Mouse (Mus musculus): ENCODE results near the gene Glud1. TPM values are rescaled to one million over a fixed set of nuclear protein-coding genes. Genes with fewer than 3 reads are reported as not detected.
"Not testable (repeated sequence)": the region's sequence is repeated elsewhere in the genome, so short reads cannot be mapped to it uniquely, and the experiment has no call there.

The Glud1 gene
- polyA plus RNA-seq, 1 experiment from 2014 or later: 92.8 TPM

DNA sequence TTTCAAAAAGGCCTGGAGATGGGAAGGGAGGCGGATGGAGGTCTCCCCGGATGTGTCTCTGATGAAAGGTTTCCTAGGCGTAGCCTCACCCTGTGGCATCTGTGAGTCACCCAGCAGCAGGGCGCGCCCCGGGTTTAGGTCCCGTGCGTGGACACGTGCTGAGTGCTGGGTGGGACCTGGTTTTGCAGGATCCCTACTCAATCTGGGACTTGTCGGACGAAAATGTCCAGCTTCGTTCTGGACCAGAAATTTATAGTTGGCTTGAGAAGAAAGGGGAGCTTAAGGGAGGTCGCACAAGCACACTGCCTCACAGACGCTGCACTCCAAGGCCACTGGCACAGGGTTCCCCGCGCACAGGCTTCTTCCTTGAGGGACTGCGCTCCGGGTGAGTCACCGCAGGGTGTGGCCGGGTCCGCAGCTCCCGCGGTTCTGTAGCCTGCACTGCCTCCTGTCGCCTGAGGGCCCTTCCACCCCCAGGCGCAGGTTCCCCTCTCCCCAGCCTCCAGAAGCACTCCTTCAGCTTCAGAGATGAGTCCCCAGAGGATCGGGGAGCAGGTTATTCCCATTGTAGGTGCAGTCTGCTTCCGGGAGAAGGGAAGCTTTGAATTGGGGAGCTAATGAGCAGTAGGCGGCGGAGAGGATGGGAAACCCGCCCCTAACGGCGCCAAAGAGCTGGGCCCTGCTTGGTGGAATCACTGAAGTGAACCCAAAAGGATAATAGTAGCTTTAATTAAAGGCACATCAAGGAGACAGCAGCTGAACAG, 53.1 kb downstream of the Glud1 start:
- H3K9ac ChIP-seq (ENCODE audit: low read depth, low read length): peak overlapping the region; percentile 74
- H3K9me3 ChIP-seq (replicated peaks; ENCODE audit: control insufficient read depth, low read length, poor library complexity, severe bottlenecking): no peaks in the 10 kb centered on the region
- H3K4me3 ChIP-seq (ENCODE audit: low read depth, low read length): peak overlapping the region; percentile 47
- H3K36me3 ChIP-seq (ENCODE audit: control insufficient read depth, insufficient read depth, low read length): no peaks in the 10 kb centered on the region
- H3K27me3 ChIP-seq (ENCODE audit: control insufficient read depth, insufficient read depth, low read depth, low read length): no peaks in the 10 kb centered on the region
- peaks cover 11% of the 10 kb centered on the region; the same call in 1 of the 2 replicates for H3K4me1 ChIP-seq (ENCODE audit: control insufficient read depth, insufficient read depth, low read length)
- peak overlapping the region; percentile 69 for H3K27ac ChIP-seq (ENCODE audit: low read length)
- ATAC-seq: peak; percentile 85
- WGBS: under 1% methylated on average over 32 of the region's 32 CpGs
- peak overlapping the region; percentile 95 for H3K4me2 ChIP-seq (ENCODE audit: low read length)

DNA sequence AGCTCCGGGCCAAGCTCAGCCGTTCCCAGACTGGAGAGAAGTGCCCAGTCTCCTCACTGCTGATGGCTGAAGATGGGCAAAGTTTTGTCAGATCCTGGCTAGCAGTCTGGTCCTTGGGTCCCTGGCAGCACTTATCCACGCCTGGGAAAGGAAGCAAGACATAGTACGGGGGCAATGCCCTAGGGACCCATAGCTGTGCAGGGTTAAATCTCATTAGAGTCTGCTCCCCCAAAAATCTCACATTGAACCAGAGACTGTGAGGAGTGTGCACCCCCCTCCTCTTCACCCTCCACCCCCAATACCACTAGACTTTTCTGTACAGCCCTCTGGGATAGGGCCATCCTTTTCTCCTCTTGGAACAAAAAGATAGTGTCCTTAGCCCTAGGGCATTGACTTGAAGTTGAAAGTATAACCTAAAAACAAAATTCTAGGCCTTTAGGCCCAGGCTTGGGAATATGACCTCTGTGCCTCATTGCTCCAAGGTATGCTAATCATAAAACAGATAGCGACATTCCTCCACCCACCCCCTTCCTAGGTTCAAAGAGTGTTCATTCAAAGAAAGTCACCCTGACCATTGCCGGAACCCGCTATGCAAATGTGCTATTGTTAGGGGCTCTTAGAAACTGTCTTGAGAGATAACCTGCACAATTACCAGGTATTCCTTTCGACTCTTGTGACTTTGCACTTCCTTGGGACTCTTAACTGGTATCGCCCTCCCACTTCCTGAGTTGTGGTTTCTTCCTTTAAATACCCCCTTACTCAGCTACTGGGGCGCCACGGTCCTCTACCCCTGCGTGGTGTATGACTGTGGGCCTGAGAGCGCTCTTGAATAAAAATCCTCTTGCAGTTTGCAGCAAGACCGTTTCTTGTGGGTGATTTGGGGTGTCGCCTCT, 54.0 kb downstream of the Glud1 start:
- H3K9me3 ChIP-seq (replicated peaks; ENCODE audit: control insufficient read depth, low read length, poor library complexity, severe bottlenecking); H3K27me3 ChIP-seq (ENCODE audit: control insufficient read depth, insufficient read depth, low read depth, low read length); ATAC-seq; H3K36me3 ChIP-seq (ENCODE audit: control insufficient read depth, insufficient read depth, low read length): not testable (repeated sequence)
- H3K9ac ChIP-seq (ENCODE audit: low read depth, low read length): peak overlapping the region; percentile 74
- peak overlapping the region; percentile 95 for H3K4me2 ChIP-seq (ENCODE audit: low read length)
- H3K4me3 ChIP-seq (ENCODE audit: low read depth, low read length): peak overlapping the region; percentile 47
- 74% methylated on average over 15 of the region's 15 CpGs for WGBS
- H3K4me1 ChIP-seq (ENCODE audit: control insufficient read depth, insufficient read depth, low read length): peaks cover 11% of the 10 kb centered on the region; the same call in 1 of the 2 replicates
- H3K27ac ChIP-seq (ENCODE audit: low read length): peak overlapping the region; percentile 69

DNA sequence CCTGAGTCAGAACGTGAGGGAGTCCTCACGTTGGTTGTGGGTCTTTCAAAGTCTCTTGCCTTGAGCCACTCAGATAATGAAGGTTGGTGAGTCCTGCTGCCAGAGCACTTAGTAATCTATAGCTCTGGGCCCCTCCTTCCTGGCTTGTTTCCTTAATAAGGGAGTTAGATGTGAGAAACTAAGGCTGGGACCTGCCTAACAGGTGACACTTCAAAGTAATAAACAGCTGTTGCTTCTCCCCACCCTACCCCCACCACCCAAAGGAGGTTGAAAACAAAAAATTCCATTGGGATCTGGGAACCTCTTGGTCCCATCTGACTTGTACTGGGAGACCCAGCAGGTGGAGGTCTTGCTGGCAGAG, 54.6 kb downstream of the Glud1 start:
- no peak overlapping the region for H3K9ac ChIP-seq (ENCODE audit: low read depth, low read length)
- ATAC-seq: no peak
- H3K27ac ChIP-seq (ENCODE audit: low read length): no peak overlapping the region
- WGBS: 90% methylated on average over 2 of the region's 2 CpGs
- no peak overlapping the region for H3K4me2 ChIP-seq (ENCODE audit: low read length)
- H3K4me1 ChIP-seq (ENCODE audit: control insufficient read depth, insufficient read depth, low read length): peaks cover 11% of the 10 kb centered on the region; the same call in 1 of the 2 replicates
- H3K27me3 ChIP-seq (ENCODE audit: control insufficient read depth, insufficient read depth, low read depth, low read length): no peaks in the 10 kb centered on the region
- H3K4me3 ChIP-seq (ENCODE audit: low read depth, low read length): no peak overlapping the region
- H3K36me3 ChIP-seq (ENCODE audit: control insufficient read depth, insufficient read depth, low read length): no peaks in the 10 kb centered on the region
- H3K9me3 ChIP-seq (replicated peaks; ENCODE audit: control insufficient read depth, low read length, poor library complexity, severe bottlenecking): no peaks in the 10 kb centered on the region

DNA sequence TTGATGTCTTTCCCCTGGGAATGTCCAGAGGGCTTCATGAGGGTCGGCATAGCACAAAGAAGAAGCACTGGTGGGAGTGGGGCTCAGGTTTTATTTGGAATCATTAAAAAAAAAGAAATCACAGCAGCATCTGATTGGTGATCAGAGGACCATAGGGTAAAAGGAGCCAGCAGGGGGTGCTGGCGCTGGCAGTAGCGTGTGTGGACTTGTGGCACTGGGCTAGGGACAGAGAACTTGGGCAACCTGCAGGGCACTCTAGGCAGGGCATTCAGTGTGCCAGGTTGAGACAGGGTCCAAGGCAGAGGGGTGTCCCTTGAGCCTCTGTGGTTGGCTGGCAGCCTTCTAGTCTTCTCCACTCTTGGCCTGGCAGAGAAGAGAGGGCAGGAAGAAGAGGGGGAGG, 59.7 kb downstream of the Glud1 start:
- H3K4me1 ChIP-seq (ENCODE audit: control insufficient read depth, insufficient read depth, low read length): no peaks in the 10 kb centered on the region; the same call in 1 of the 2 replicates
- no peak overlapping the region for H3K4me2 ChIP-seq (ENCODE audit: low read length)
- H3K36me3 ChIP-seq (ENCODE audit: control insufficient read depth, insufficient read depth, low read length): no peaks in the 10 kb centered on the region
- no peak overlapping the region for H3K4me3 ChIP-seq (ENCODE audit: low read depth, low read length)
- H3K9me3 ChIP-seq (replicated peaks; ENCODE audit: control insufficient read depth, low read length, poor library complexity, severe bottlenecking): no peaks in the 10 kb centered on the region
- ATAC-seq: no peak
- H3K9ac ChIP-seq (ENCODE audit: low read depth, low read length): no peak overlapping the region
- no peaks in the 10 kb centered on the region for H3K27me3 ChIP-seq (ENCODE audit: control insufficient read depth, insufficient read depth, low read depth, low read length)
- WGBS: 73% methylated on average over 3 of the region's 3 CpGs
- no peak overlapping the region for H3K27ac ChIP-seq (ENCODE audit: low read length)

DNA sequence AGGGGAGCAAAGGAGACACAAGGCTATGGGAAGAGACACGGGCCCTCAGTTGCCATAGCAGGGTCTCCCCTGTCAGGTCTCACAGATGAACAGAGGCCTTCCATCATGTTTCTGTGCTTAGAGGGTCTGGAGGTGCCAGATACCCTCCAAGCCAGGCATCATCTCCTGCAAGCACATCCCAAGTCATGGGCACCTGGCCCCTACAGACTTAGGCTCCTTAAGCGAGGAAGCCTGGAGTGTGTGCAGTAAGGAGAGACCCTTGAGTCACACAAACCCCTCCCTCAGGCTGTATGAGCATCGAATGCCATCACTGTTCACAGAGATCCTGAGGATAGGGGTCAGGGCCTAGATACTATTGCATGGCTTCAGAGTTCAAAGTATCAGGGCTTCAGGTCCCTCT, 60.4 kb downstream of the Glud1 start:
- Histone ChIP-seq H3K36me3 (ENCODE audit: control insufficient read depth, insufficient read depth, low read length) (no peaks in the 10 kb centered on the region), H3K9ac (ENCODE audit: low read depth, low read length) (no peak overlapping the region), H3K4me3 (ENCODE audit: low read depth, low read length) (no peak overlapping the region), H3K4me2 (ENCODE audit: low read length) (no peak overlapping the region), H3K27ac (ENCODE audit: low read length) (no peak overlapping the region), H3K4me1 (ENCODE audit: control insufficient read depth, insufficient read depth, low read length) (no peaks in the 10 kb centered on the region; the same call in 1 of the 2 replicates), H3K27me3 (ENCODE audit: control insufficient read depth, insufficient read depth, low read depth, low read length) (no peaks in the 10 kb centered on the region), H3K9me3 (replicated peaks; ENCODE audit: control insufficient read depth, low read length, poor library complexity, severe bottlenecking) (no peaks in the 10 kb centered on the region)
- WGBS: 92% methylated on average over 3 of the region's 3 CpGs
- no peak for ATAC-seq

DNA sequence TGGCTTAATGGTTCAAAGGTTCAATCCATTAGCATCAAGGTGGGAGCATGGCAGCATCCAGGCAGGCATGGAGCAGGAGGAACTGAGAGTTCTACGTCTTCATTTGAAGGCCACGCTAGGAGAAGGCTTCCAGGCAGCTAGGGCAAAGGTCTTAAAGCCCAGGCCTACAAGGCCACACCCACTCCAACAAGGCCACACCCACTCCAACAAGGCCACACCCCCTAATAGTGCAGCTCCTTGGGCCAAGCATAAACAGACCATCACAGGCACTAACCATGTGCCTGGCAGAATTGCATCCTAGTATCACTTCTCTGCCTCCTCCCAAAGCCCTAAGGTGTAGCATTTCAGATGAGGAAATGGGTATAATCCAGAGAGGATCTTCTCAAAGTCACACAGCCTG, 61.2 kb downstream of the Glud1 start:
- no peak overlapping the region for H3K27ac ChIP-seq (ENCODE audit: low read length)
- H3K36me3 ChIP-seq (ENCODE audit: control insufficient read depth, insufficient read depth, low read length): no peaks in the 10 kb centered on the region
- WGBS: 74% methylated on average over 2 of the region's 2 CpGs
- H3K4me3 ChIP-seq (ENCODE audit: low read depth, low read length): no peak overlapping the region
- no peak overlapping the region for H3K4me2 ChIP-seq (ENCODE audit: low read length)
- H3K9ac ChIP-seq (ENCODE audit: low read depth, low read length): no peak overlapping the region
- no peaks in the 10 kb centered on the region; the same call in 1 of the 2 replicates for H3K4me1 ChIP-seq (ENCODE audit: control insufficient read depth, insufficient read depth, low read length)
- no peak for ATAC-seq
- no peaks in the 10 kb centered on the region for H3K27me3 ChIP-seq (ENCODE audit: control insufficient read depth, insufficient read depth, low read depth, low read length)
- H3K9me3 ChIP-seq (replicated peaks; ENCODE audit: control insufficient read depth, low read length, poor library complexity, severe bottlenecking): no peaks in the 10 kb centered on the region

DNA sequence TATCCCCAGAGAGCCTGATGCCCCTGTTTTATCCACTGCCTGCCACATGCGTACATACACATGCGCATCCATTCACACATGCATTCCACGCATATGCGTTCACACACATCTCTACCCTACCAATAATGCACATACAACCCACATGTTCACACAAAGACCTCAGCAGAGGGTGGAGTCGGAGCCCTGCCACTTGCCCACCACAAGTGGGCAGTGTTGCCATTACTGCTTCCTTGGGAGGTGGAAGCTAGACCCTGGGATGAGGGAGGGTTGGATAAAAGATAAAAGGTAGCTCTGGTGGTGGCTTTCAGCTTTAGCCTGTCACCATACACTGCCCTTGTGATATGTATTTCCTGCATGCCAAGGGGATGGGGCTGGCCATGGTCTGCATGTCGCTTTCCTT, 62.1 kb downstream of the Glud1 start:
- H3K9ac ChIP-seq (ENCODE audit: low read depth, low read length): no peak overlapping the region
- no peaks in the 10 kb centered on the region for H3K9me3 ChIP-seq (replicated peaks; ENCODE audit: control insufficient read depth, low read length, poor library complexity, severe bottlenecking)
- ATAC-seq: no peak
- no peak overlapping the region for H3K4me3 ChIP-seq (ENCODE audit: low read depth, low read length)
- no peak overlapping the region for H3K27ac ChIP-seq (ENCODE audit: low read length)
- no peak overlapping the region for H3K4me2 ChIP-seq (ENCODE audit: low read length)
- no peaks in the 10 kb centered on the region for H3K27me3 ChIP-seq (ENCODE audit: control insufficient read depth, insufficient read depth, low read depth, low read length)
- H3K36me3 ChIP-seq (ENCODE audit: control insufficient read depth, insufficient read depth, low read length): no peaks in the 10 kb centered on the region
- WGBS: 83% methylated on average over 6 of the region's 6 CpGs
- H3K4me1 ChIP-seq (ENCODE audit: control insufficient read depth, insufficient read depth, low read length): no peaks in the 10 kb centered on the region; the same call in 1 of the 2 replicates

DNA sequence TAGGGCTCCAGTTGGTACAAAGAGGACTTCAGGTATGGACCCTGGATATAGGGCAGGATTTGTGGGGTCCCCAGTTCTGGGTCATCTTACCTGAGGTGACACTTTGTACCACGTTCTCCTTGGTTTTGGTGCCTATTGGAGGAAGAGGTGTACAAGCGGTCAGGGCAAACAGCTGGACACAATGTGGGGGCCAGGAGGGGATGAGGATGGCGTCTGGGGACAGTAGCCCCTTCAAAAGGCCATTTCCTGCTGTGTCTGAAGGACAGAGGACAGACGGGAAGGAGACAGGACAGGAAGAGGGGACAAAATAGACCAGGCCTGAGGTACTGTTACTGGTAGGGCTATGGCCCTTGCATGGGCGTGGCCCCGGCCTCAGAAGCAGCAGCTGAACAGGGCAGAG, 63.1 kb downstream of the Glud1 start:
- Histone ChIP-seq H3K4me2 (ENCODE audit: low read length) (no peak overlapping the region), H3K27ac (ENCODE audit: low read length) (no peak overlapping the region), H3K4me1 (ENCODE audit: control insufficient read depth, insufficient read depth, low read length) (peaks cover 4% of the 10 kb centered on the region; the same call in 1 of the 2 replicates), H3K4me3 (ENCODE audit: low read depth, low read length) (no peak overlapping the region), H3K9ac (ENCODE audit: low read depth, low read length) (no peak overlapping the region), H3K27me3 (ENCODE audit: control insufficient read depth, insufficient read depth, low read depth, low read length) (no peaks in the 10 kb centered on the region), H3K9me3 (replicated peaks; ENCODE audit: control insufficient read depth, low read length, poor library complexity, severe bottlenecking) (no peaks in the 10 kb centered on the region), H3K36me3 (ENCODE audit: control insufficient read depth, insufficient read depth, low read length) (no peaks in the 10 kb centered on the region)
- WGBS: 81% methylated on average over 6 of the region's 6 CpGs
- no peak for ATAC-seq

DNA sequence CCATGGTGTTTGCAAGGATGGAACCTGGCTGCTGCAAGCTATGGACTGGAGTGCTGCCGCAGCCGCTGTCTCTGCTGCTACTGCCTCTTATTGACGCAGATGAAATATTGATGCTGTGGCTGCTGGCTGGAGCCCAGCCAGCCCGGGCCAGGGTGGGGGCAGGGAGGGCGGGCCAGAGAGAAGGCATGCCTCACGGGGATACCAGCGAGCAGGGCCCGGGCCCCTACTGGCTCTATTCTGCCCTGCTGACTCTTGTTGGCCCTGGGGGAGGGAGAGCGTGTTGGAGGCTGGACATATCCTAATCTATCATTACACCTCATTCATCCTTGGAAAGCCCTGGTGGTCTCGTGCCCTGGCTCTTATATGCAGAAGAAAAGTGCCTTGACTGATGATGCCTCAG, 64.0 kb downstream of the Glud1 start, which contains the start of gene Sncg:
TSS of gene Sncg (minus strand) at position 213 of the 400 bp plus-strand sequence.
- ATAC-seq: no peak
- no peaks in the 10 kb centered on the region for H3K36me3 ChIP-seq (ENCODE audit: control insufficient read depth, insufficient read depth, low read length)
- no peak within 1 kb of the TSS for H3K9ac ChIP-seq (ENCODE audit: low read depth, low read length)
- no peak within 1 kb of the TSS for H3K4me2 ChIP-seq (ENCODE audit: low read length)
- no peak within 1 kb of the TSS for H3K27ac ChIP-seq (ENCODE audit: low read length)
- H3K27me3 ChIP-seq (ENCODE audit: control insufficient read depth, insufficient read depth, low read depth, low read length): no peaks in the 10 kb centered on the region
- no peak within 1 kb of the TSS for H3K4me3 ChIP-seq (ENCODE audit: low read depth, low read length)
- WGBS: 55% methylated on average over 10 of the region's 10 CpGs
- peaks cover 7% of the 10 kb centered on the region; the same call in 1 of the 2 replicates for H3K4me1 ChIP-seq (ENCODE audit: control insufficient read depth, insufficient read depth, low read length)
- no peaks in the 10 kb centered on the region for H3K9me3 ChIP-seq (replicated peaks; ENCODE audit: control insufficient read depth, low read length, poor library complexity, severe bottlenecking)
